Mouse (Mus musculus) MEL (cell line): ENCODE results near the gene Mcat. TPM values are rescaled to one million over a fixed set of nuclear protein-coding genes. Genes with fewer than 3 reads are reported as not detected.

Source experiments
- DNase-seq: peaks from one replicate; pipeline ENCODE4 v3.0.0; 2011; ENCODE audit warnings: low read depth, low spot score
- H3K27ac ChIP-seq: 2 replicates; pipeline ENCODE4 v1.5.1; 2012; ENCODE audit warnings: low read depth, mild to moderate bottlenecking, control low read depth, low read length, moderate library complexity; ENCODE audit not compliant: control insufficient read depth
- H3K27me3 ChIP-seq, 2 experiments: fragments of 150-350 bp in 1 of 2; sonication (generic) in 1 of 2; 2 replicates each; pipeline ENCODE4 v1.6.1; 2012; ENCODE audit warnings: low read length in 2 of 2, mild to moderate bottlenecking in 2 of 2, improper control_type of control experiment in 1 of 2, moderate library complexity in 1 of 2; ENCODE audit not compliant: insufficient read depth in 2 of 2, control insufficient read depth in 1 of 2
- H3K36me3 ChIP-seq, 2 experiments: 2 replicates each; pipeline ENCODE4 v1.6.1; 2012 to 2014; ENCODE audit warnings: low read length in 2 of 2, improper control_type of control experiment in 1 of 2, inconsistent platforms in 1 of 2, mild to moderate bottlenecking in 1 of 2; ENCODE audit not compliant: insufficient read depth in 2 of 2, control insufficient read depth in 1 of 2
- H3K4me1 ChIP-seq, 2 experiments: fragments of 150-350 bp in 1 of 2; sonication (generic) in 1 of 2; 2 replicates each; pipeline ENCODE4 v1.6.1; 2012; ENCODE audit warnings: low read length in 2 of 2, improper control_type of control experiment in 1 of 2, mild to moderate bottlenecking in 1 of 2; ENCODE audit not compliant: insufficient read depth in 2 of 2, control insufficient read depth in 1 of 2
- H3K4me3 ChIP-seq, 2 experiments: fragments of 150-350 bp in 1 of 2; sonication (generic) in 1 of 2; 2 replicates each; pipeline ENCODE4 v1.5.1; 2012; ENCODE audit warnings: low read depth in 2 of 2, low read length in 2 of 2, mild to moderate bottlenecking in 2 of 2, moderate library complexity in 2 of 2, control low read depth in 1 of 2, improper control_type of control experiment in 1 of 2; ENCODE audit not compliant: control insufficient read depth in 1 of 2, insufficient read depth in 1 of 2
- H3K79me2 ChIP-seq: 2 replicates; pipeline ENCODE4 v1.6.1; 2012; ENCODE audit warnings: mild to moderate bottlenecking, low read length, moderate library complexity; ENCODE audit not compliant: control insufficient read depth, poor library complexity, insufficient read depth
- H3K9ac ChIP-seq: 2 replicates; pipeline ENCODE4 v1.6.1; 2012; ENCODE audit warnings: low read depth, mild to moderate bottlenecking, control low read depth, low read length, moderate library complexity; ENCODE audit not compliant: control insufficient read depth, poor library complexity, severe bottlenecking
- H3K9me3 ChIP-seq: fragments of 150-350 bp; sonication (generic); replicated peaks from 2 replicates; pipeline ENCODE4 v1.6.1; 2012; ENCODE audit warnings: mild to moderate bottlenecking, low read length, improper control_type of control experiment, moderate library complexity; ENCODE audit not compliant: insufficient read depth
- CHD1 ChIP-seq: IDR thresholded peaks from 2 replicates; pipeline ENCODE4 v1.6.1; 2012; ENCODE audit warnings: low read depth, mild to moderate bottlenecking, inconsistent platforms, low read length, improper control_type of control experiment
- CTCF ChIP-seq, 3 experiments: IDR thresholded peaks in 2 of 3; conservative IDR thresholded peaks in 1 of 3; 2 replicates each; pipeline ENCODE4 v1.5.1; 2011 to 2012; ENCODE audit warnings: low read length in 3 of 3, low read depth in 2 of 3, mild to moderate bottlenecking in 2 of 3, improper control_type of control experiment in 1 of 3, inconsistent platforms in 1 of 3, mixed read lengths in 1 of 3, moderate library complexity in 1 of 3; ENCODE audit not compliant: control insufficient read depth in 1 of 3, insufficient read depth in 1 of 3, poor library complexity in 1 of 3, severe bottlenecking in 1 of 3
- ETS1 ChIP-seq: IDR thresholded peaks from 2 replicates; pipeline ENCODE4 v1.6.1; 2012; ENCODE audit warnings: low read depth, mild to moderate bottlenecking, inconsistent platforms, low read length, improper control_type of control experiment, moderate library complexity
- MXI1 ChIP-seq: IDR thresholded peaks from 2 replicates; pipeline ENCODE4 v1.6.1; 2011; ENCODE audit warnings: mild to moderate bottlenecking, low read depth, low read length, improper control_type of control experiment
- RAD21 ChIP-seq: IDR thresholded peaks from 2 replicates; pipeline ENCODE4 v1.6.1; 2011; ENCODE audit warnings: mild to moderate bottlenecking, low read depth, low read length, improper control_type of control experiment
- TCF12 ChIP-seq: IDR thresholded peaks from 2 replicates; pipeline ENCODE4 v1.6.1; 2014; ENCODE audit warnings: low read depth, mild to moderate bottlenecking, inconsistent platforms, low read length, improper control_type of control experiment, moderate library complexity
- UBTF ChIP-seq: IDR thresholded peaks from 2 replicates; pipeline ENCODE4 v1.6.1; 2012; ENCODE audit warnings: low read depth, mild to moderate bottlenecking, inconsistent platforms, low read length, improper control_type of control experiment, moderate library complexity, borderline replicate concordance; ENCODE audit not compliant: insufficient read depth
- polyA plus RNA-seq, 2 experiments: library from polyadenylated mRNA; stranded (reverse) in 1 of 2; unstranded in 1 of 2; fragments of >175 nt in 1 of 2; fragments of >200 nt in 1 of 2; gene quantifications; 2 replicates each; pipeline versions ENCODE4 v1.2.1 to v1.2.4; 2012; ENCODE audit warnings: low replicate concordance in 2 of 2, low read depth in 1 of 2; ENCODE audit not compliant: insufficient read length in 2 of 2, insufficient read depth in 1 of 2, missing spikeins in 1 of 2
- total RNA-seq: library from RNA; depleted of rRNA; stranded (reverse); fragments of 300-350 nt; gene quantifications from 2 replicates; pipeline ENCODE4 v1.2.3, GENCODE M21; 2012

Gene Mcat
- total and polyA plus RNA-seq, 3 experiments: 28.8 to 35.9 TPM; not detected in 1

- H3K79me2 ChIP-seq: no peaks in the 10 kb centered on the region
- H3K4me3 ChIP-seq: no peak overlapping the region
- no peak overlapping the region for H3K9ac ChIP-seq
- no peaks in the 10 kb centered on the region for H3K27me3 ChIP-seq
- TF ChIP-seq UBTF (no peak), MXI1 (no peak), RAD21 (no peak)
- no peaks in the 10 kb centered on the region for H3K9me3 ChIP-seq
- peaks cover 9 to 17% of the 10 kb centered on the region in 2 experiments for H3K4me1 ChIP-seq
- no peak overlapping the region for H3K27ac ChIP-seq
- no peak for DNase-seq
- peaks cover 0 to 7% of the 10 kb centered on the region in 2 experiments; a peak in 2 of 4 replicates for H3K36me3 ChIP-seq
Measured at GRCm38 (mm10) chr15:83603426-83603825, 39.8 kb upstream of the Mcat start.

- peaks cover 0 to 7% of the 10 kb centered on the region in 2 experiments; a peak in 2 of 4 replicates for H3K36me3 ChIP-seq
- no peak overlapping the region for H3K27ac ChIP-seq
- no peaks in the 10 kb centered on the region for H3K27me3 ChIP-seq
- no peaks in the 10 kb centered on the region for H3K9me3 ChIP-seq
- H3K79me2 ChIP-seq: no peaks in the 10 kb centered on the region
- H3K9ac ChIP-seq: no peak overlapping the region
- TF ChIP-seq CTCF (IDR thresholded peaks at IDR 0.05 in 2 of 3, conservative IDR thresholded peaks at IDR 0.05 in 1 of 3; ENCODE audit: control insufficient read depth in 1 of 3, insufficient read depth in 1 of 3, low read depth in 2 of 3, low read length in 3 of 3, poor library complexity in 1 of 3, severe bottlenecking in 1 of 3) (peak in 2 of 3 experiments; percentile 9 to 28; a peak in 3 of 6 replicates), MXI1 (no peak), CHD1 (no peak)
- TF ChIP-seq, all 39 proteins: peak for 1
- DNase-seq: no peak
- H3K4me1 ChIP-seq: peaks cover 9 to 17% of the 10 kb centered on the region in 2 experiments
- H3K4me3 ChIP-seq: no peak overlapping the region
Measured at GRCm38 (mm10) chr15:83603046-83603396, 39.4 kb upstream of the Mcat start.

DNA sequence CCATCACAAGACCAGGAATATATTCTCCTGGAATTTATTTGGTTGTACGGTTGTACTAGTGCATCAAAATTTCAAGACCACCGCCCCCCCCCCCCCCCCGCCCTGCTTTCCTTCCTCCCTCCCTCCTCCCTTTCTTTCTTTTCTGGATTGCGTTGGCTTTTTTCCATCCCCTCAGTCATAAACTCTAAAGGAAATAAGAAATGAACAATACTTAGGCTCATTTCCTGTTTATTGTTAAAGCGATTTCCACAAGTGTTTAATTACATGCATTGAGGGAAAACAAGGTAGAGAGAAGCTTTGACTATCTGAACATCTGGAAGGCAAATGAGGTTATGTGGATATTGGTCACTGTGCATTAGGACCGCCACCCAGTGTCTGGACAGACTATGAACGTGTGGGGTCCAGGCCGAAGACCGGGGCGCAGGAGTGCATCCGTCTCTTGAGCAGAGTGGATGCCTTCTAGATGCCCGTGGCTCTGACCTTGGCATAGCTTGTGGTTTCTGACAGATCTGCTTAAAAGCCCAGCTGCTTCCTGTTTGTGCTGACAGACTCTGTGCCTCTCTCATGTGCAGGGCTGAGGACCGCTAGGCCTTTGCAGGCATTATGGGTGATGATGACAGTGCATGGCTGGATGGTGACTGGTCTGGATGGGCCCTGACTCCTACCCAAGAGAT lies 38.9 kb upstream of the Mcat start:
- H3K36me3 ChIP-seq: peaks cover 0 to 7% of the 10 kb centered on the region in 2 experiments; a peak in 2 of 4 replicates
- H3K4me1 ChIP-seq: peaks cover 9 to 17% of the 10 kb centered on the region in 2 experiments
- H3K27me3 ChIP-seq: no peaks in the 10 kb centered on the region
- no peak overlapping the region for H3K4me3 ChIP-seq
- TF ChIP-seq MXI1 (0 out of 2 replicates have a peak, but pooled peaks have one; percentile 40), TCF12 (no peak), ETS1 (peak; percentile 63)
- peak; percentile 31 for DNase-seq
- H3K9ac ChIP-seq: no peak overlapping the region
- H3K79me2 ChIP-seq: no peaks in the 10 kb centered on the region
- H3K27ac ChIP-seq: no peak overlapping the region
- no peaks in the 10 kb centered on the region for H3K9me3 ChIP-seq
